Mouse (Mus musculus) layer of hippocampus, adult 11-12 months (tissue): ENCODE data around the gene Ccdc58.
"Not testable (repeated sequence)": the region's sequence is repeated elsewhere in the genome, so short reads cannot be mapped to it uniquely, and the experiment has no call there.

Source experiments
- DNase-seq: peaks from one replicate; pipeline ENCODE4 v3.0.0; 2022; ENCODE audit warnings: low spot score

Gene Ccdc58

DNA sequence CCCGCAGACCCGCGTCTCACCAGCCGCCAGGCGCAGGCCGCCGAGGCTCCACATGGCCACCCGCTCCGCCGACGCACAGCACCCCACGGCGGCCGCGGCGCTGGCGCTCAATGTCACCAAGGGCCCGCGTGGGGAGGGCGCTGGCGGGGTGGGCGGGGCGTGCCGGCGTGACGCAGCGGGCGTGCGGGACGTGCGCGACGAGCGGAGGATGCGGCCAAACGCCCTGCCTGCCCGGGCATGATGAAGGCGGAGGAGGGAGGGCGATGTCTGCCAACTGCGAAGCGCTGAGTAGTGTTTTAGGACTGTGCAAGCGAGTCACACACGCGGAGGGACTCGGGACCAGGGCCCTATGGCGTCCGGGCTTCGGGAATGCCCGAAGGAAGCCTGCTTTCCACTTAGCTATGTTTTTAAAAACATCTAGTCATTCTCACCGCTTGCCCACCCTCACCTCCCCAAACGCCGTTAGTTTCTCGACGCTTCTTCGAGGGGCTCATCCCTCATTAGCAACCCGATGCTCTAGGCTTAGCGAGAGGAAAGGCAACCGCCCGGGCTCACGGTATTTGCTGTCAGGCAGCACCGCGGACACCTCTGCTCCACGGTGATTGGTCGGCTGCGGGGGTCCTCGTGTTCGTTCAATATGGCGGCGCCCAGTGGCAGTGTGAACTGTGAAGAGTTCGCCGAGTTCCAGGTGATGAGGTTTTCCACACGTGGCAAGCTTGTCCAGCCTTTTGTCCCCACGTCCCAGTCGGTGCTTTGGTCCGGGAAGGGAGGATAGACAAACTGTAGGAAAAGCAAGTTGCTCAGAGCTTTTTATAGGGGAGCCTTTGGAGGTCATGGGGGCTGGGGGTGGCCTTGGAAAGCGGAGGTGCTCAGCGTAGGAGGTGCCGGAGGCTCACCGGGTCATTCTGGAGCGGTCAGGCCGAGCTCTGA is at the start of gene Ccdc58, which contains the start of gene Fam162a:
Ccdc58 (plus strand) TSS at position 236 of the 930 bp plus-strand sequence.
Fam162a (minus strand) TSS at position 145 of the 930 bp plus-strand sequence.
- peak; percentile 94 for DNase-seq

DNA sequence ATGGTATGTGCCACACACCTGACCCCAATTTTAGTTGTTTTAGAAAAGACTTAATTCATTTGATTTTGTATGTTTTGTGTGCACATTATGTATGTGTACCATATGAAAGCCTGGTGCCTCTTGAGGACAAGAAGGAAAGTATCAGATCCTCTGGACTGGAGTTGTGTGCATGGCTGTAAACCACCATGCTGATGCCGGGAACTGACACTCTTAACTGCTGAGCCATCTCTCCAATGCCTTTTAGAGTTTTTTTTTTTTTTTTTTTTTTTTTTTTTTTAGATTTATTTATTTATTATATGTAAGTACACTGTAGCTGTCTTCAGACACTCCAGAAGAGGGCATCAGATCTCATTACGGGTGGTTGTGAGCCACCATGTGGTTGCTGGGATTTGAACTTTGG is 43.4 kb upstream of the Ccdc58 start:
- DNase-seq: not testable (repeated sequence)

DNA sequence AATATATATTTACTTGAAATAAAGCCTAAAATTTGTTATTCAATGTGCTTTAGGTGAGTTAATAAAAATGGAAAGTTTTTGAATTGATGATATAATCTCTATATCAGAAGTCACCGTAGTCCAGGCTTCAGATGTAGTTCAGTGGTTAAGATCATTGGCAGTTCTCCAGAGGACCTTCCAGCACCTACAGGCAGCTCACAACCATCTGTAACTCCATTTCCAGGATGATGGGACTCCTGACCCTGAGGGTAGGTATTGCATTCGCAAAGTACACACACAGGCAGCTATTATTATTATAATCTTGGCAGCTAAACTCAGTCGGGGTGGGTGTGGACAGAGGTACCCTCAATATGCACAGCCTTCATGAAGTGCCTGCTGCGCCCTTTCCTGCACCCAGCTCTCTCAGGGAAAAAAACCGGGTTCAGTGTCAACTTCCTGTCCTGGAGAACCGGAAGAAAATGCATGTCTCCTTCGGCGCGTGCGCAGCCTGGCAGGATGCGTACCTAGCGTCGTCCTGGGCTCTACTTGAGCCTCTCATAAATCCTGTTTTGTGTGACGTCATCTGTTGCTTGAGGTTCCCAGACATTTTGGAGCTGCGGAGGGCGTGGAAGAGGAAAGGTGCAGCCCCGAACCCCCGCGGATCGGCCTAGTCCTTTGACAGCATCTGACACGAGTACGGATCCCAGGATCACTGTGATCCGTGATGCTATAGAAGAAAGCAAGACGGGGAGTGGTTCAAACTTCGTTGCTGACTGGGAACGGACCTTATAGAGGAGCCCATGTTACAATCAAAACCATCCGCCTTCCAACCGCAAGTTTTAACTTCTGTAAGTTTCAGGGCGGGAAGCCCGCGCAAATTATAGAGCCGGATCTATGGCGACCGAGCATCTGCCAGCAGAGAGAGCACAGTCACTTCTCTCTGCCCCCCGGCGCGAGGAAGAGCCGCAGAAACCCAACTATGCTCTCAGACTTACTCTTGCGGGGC is 30.6 kb upstream of the Ccdc58 start, which contains the start of gene Wdr5b:
Wdr5b (plus strand) TSS at position 551 of the 985 bp plus-strand sequence.
- peak; percentile 96 for DNase-seq

DNA sequence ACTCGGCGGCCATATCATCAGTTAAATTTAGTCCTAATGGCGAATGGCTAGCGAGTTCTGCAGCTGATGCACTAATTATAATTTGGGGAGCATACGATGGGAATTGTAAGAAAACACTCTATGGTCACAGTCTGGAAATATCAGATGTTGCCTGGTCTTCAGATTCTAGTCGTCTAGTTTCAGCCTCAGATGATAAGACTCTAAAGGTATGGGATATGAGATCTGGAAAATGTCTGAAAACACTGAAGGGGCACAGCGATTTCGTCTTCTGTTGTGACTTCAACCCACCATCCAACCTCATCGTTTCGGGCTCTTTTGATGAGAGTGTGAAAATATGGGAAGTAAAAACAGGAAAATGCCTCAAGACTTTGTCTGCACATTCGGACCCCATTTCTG is 29.9 kb upstream of the Ccdc58 start:
- no peak for DNase-seq

DNA sequence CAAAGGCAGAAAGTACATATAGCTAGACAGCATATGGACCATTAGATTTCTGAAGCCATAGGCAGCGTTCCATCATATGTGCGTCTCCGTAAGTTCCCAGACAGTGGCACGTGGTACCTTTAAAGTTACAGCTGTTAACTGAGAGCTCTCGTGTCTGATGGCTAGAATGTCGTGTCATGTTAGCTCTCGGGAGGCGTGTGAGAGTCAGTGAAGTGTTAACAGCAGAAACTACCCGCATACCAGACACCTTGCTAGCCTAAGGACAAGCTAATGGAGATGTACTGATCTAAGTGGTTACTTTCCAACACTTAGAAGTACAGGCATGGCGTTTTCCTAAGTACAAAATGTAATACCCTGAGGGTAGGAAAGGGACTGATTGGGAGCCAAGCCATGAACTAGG is 28.4 kb upstream of the Ccdc58 start:
- DNase-seq: no peak

DNA sequence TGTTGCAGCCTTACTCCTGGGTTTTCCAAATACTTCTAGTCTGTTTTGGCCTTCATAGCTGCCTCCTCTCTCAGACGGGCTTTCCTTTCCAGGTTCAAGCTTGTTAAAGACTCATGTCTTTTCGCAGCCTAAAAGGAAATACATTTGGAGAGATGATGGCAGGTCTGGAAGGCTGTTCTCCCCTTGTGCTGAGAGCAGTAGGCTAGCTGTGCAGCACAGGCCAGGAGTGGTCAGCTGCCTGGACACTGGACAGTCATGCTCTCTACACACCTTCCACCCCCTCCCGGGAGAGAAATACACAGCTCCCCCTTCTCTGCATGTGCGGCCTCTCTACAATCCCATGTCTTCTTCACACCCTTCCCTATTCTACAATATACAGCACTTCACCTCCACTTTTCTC is 27.5 kb upstream of the Ccdc58 start:
- no peak for DNase-seq

DNA sequence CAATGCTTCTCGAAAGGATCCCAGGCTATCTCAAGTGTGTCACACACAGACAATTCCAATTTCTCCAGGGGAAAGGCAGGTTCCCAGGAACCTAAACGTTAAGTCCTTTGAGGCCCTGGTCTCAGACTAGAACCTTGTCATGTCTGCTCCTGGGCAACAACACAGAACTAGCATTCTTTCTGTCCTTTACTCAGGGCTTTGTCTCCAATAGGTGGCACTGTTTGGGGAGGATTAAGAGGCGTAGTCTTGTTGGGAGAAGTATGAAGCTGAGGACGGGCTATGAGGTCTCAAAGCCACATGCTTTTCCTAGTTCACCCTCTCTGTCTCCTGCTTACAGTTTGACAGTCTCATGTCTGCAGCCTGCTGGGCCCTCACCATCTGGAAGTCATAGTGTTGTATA is 23.9 kb upstream of the Ccdc58 start:
- DNase-seq: no peak

DNA sequence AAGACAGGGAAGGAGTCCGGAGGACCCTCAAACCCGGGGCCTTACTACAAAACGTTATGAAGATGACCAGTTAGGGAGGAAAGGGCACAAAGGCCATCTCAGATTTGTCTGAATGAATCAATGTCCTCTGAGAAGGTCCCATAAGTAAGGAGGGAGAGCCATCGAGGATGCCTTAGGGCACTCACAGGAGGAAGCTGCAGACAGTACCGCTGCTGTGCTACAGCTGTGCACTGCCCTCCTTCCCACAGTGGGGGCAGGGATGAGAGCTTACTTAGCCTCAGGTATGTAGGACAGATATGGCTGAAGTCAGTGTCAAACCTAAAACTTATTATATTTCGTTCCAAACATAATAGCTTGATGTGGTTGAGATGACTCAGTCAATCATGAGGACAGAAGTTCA is 20.0 kb upstream of the Ccdc58 start:
- DNase-seq: no peak

DNA sequence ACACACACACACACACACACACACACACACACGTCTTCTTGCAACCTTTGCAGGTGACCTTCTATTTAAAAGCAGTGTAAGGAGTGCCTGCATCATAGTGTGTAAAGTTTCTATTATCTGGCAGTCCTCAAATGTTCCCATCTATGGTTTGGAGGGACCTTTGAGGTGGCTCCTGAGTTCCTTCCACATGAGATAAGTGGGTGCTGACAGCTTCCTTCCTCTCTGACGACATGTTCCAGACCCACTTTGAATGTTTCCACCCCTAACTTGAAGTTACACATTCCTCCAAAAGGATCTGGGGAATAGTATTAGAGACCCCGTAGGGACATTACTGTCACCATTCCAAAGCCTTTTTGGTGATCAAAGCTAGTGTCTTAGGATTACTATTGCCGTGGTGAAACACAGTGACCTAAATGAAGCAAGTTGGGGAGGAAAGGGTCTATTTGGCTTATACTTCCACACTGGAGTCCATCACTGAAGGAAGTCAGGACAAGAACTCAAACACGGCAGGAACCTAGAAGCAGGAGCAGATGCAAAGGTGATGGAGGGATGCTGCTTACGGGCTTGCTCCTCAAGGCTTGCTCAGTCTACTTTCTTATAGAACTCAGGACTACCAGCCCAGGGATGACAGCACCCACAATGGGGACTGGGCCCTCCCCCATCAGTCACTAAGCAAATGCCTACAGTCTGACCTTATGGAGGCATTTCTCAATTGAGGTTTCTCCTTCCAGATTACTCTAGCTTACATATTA is 17.8 kb upstream of the Ccdc58 start:
- no peak for DNase-seq

DNA sequence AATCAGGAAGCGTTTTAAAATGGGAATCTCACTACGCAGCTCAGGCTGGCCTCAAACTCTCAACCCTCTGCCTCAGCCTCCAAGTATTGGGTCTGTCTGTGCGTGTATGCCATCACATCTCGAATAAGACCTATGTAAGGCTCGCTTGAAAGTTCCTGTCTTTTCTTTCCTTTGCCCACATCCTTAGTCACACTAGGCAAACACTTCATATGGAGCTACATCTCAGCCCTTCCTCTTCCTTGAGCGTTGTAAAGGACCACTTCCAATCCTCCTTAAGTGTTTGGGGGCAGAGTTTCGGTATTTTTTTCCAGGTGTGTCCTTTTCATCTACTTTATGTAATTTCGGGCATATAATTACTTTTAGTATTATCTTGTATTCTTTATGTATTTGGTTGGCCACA is 16.6 kb upstream of the Ccdc58 start:
- DNase-seq: no peak

DNA sequence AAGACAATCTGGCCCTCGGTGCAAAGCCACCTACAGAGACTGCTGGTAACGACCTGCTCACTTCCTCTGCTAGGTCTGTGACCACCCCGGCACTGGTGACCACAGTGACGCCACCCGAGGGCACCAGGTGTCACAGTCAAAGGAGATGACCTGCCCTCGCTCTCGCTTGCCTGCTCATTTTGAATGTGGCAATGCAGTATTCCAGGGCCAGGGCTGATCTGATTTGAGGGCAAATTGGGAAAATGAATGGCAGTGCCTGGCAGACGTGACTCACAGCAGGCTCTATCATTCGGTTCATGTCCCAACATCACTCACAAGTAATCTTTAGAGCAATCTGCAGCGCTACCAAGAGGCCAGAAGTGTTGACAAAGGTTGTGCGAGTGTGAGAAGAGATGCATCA is 15.1 kb upstream of the Ccdc58 start:
- no peak for DNase-seq

DNA sequence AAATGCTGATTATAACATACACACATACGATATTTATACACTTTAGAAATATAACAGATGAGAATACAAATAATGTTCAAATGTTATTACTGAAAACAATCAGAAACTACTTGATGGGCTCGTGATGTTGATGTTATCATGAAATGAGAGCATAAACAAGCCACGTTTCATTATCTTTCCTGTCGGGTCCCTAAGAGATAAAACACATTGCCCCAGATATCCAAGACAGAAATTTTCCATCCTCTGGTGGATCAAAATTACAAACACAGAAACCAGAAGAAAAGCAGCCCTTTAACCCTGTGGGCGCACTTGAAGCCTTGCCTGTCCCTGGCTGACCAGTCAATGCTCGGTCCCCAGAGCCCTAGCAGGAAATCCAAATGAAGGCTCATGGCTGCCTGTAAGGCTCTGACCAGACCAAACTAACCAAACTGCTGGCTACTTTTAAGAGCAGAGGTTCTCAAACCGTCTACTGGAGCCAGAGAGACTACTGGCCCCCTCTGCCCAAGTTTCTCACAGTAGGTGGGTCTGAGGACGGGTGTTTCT is 13.5 kb upstream of the Ccdc58 start:
- no peak for DNase-seq

DNA sequence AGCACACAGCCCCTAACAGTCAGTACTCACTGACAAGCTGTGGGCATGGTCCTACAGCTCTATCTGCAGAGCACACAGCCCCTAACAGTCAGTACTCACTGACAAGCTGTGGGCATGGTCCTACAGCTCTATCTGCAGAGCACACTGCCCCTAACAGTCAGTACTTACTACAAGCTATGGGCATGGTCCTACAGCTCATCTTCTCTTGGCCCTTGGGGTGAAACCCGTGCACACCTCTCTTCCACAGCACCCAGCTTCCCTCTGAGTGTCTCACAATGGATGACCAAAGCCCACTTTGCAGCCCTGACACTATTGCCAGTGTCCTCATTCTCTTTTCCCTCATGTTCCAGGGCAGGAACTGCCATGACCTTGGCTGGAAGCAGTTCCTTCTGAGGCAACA is 9.0 kb upstream of the Ccdc58 start:
- not testable (repeated sequence) for DNase-seq

DNA sequence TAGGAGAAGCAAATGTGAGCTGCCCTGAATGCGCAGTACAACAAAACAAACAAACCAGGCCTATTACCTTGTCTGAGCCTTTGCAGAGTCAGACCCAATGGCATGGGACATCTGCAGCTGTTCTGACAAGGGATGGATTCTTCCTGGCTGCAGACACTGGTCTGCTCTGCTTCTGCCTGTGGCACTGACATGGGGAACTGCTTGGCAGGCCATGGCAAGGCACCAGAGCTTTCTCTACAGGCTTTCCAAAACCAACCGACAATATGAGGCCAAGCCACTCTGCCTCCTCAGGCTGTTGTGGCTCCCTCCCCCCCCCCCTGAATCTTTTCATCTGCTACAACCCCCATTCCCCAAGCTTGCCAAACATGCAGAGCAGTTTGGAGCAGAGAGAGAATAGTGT is 8.2 kb upstream of the Ccdc58 start:
- no peak for DNase-seq

DNA sequence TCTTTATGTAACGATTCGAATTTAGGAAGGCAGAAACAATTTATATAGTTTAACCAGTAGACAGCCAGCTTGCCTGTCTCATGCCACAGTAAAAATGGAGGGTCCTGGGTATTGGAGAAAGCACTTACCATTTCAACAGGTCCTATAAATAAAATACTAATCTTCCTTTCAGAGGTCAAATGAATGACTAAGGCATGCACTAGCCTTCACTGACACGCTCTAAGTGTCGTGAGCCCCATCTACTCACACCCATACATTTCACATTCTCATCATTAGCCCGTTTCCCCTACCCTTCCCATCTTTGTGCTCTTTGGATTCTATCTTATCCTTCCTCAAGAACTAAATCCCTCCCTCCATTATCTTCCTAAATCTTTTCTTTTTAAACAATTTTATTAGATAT is 6.6 kb upstream of the Ccdc58 start:
- no peak for DNase-seq

DNA sequence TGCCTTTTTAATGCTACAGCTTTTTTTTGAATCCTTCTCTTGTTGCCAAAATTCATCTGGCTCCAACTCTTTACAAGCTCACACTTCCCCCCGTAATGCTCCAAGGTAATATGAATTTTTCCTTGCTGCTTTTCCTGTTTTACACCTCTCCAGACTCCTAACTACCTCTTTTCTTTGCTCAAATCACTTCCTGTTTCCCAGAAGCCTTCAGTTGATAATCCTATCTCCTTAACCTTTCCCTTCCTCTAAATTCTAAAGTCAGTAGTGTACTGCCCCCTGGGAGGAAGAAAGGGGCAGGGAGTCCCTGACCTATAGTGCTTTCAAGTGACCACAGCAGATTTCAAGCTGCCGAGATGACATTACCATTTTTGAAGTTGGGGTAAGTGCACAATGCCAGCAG is 3.8 kb upstream of the Ccdc58 start:
- no peak for DNase-seq

DNA sequence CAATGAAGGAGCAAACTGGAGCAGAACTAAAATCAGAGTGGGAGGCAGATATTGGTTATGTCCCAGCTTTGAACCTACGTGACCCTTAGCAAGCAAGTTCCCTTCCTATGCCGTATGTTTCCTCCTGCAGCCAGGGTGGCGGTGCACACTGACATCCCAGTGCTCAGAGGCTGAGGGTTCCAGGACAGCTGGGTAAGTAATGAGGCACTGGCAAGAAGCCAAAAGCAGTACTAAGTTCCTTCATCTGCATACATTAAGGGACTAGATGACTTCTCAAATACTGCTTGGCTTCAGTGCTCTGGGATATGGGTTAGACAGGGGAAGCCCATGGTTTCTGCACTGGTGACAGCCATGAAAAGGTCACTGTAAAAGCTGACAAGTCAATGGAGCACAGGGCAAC is 3.1 kb upstream of the Ccdc58 start:
- DNase-seq: no peak

DNA sequence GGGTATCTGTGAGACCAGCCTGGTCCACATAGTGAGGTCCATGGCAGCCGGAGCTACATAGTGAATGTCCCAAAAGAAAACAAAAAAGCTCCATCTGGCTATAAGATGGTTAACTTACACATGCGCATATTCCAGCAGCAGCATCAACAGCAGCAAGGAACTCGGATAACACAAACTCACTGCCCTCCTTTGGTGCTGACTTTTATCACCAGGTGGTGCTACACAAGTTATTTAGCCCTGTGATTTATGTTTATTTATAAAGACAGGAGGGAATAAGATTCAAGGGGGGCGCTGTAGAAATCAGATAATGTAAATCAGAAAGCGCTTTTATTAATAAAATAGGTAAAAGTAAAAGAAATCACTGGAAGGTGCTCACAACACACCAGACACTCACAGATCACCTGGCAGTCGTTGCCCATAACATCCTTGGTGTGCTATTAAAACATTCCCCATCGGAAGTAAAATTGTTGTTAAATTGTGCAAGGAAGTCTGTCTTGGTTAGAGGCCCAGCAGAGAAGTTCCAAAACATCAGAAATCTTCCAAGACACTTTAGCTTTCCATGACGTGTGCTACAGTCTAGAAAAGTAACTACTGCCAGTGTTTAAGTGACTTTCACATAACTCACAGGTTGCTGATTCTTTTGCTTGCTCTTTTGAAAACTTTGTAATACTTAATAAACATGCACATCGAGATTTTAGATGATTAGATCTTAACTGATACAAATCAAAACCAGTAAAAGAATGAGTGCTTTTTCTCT is 1.5 kb upstream of the Ccdc58 start:
- DNase-seq: no peak

DNA sequence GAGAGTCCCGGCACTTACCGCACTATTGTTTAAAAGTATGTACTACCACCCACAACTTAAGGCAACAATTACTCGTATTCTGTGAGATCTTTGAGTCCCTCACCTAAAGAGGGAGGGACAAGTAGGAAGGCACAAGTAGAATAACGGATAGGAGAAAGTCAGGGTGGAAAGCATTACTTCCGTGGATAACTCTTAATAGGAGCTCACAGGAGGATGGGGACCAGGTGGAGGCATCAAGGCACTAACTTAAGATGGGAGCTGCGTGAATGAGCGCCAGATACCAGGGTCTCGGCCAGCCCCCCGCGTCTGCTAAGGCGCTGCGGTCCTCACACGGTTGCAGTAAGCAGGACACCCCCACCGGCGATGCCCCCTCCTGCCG is 425 bp upstream of the Ccdc58 start:
- no peak for DNase-seq

DNA sequence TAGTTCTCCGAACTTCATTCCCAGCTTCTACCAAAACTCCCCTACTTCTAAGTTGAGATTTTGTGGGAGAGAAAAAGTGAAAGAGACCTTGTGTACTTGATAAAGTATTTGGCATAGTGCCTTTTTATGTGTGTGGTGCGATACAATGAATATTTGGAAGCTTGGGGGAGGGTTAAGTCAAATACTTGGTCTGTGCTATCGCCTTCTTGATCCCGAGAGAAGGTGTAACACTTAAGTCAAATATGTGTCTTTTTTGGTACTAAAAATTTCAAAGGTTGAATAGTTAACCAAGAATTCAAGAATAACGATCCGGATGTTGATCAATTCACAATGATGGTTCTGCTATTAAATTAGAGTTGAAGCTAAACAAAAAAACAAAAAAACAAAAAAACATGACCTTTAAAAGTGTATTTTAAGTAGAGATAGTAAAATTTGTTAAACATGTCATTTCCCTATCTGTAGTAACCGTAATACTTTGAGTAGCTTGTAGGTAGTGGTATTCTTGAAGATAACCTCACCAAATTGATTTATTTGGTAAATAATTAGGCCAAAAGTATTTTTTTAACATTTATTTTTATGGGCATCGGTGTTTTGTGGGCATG is 1.0 kb downstream of the Ccdc58 start:
- DNase-seq: no peak
